Mouse (Mus musculus) ES-Bruce4 (cell line): Measurements from ENCODE around the gene Sstr4.

ENCODE experiments used
- CTCF ChIP-seq: IDR thresholded peaks from one replicate; pipeline ENCODE4 v1.8.1; 2011; ENCODE audit warnings: low read depth, low read length
- EP300 ChIP-seq: IDR thresholded peaks from 2 replicates; pipeline ENCODE4 v1.6.1; 2011; ENCODE audit warnings: low read depth, low read length; ENCODE audit not compliant: insufficient read depth
- POLR2A ChIP-seq: IDR thresholded peaks from one replicate; pipeline ENCODE4 v1.8.1; 2011; ENCODE audit warnings: low read length; ENCODE audit not compliant: insufficient read depth

DNA sequence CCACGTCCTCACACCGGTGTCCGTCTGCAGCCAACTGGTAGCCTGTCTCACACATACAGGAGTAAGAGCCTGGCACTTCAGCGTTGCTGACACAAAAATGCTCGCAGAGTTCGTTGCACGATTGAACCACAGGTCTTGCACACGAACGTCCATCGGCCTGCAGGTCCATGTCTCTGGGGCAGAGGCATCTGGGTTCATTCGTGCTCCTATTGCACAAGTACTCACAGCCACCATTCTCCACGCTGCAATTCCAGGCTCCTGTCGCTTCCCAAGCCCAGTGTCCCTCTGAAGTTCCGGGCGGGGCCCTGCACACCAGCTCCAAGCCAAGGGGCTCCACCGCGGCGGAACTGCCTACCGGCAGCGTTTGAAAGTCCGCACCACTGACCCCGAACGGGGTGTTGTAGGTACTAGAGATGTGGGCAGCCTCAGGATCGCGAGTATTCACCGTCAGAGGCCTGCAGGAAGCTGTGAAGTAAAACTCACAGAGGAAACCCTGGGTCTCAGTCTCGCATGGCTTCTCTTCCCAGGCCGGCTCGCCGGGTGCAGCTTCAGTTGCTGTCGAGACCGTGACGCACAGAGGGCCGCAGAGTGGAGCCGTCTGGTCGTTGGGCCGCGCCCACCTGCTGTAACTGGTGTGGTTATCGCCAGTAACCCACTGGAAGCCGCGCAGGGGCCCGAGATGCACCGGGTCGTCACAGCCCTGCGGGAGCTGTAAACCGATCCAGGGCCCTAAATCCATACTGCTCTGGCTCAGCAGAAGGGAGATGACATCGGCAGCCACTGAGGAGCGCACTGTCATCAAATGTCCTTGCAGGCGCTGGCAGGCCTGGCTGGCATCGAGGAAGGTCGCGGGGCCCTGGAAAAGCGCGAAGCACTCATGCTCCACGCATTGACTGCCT, 12.1 kb downstream of the Sstr4 start:
- no peak for TF ChIP-seq POLR2A
- TF ChIP-seq CTCF = no peak
- no peak for TF ChIP-seq EP300
